Mouse (Mus musculus) gastrocnemius, adult 18-20 months (tissue): ENCODE data around the gene Lyrm7. TPM values are rescaled to one million over a fixed set of nuclear protein-coding genes. Genes with fewer than 3 reads are reported as not detected.

ENCODE experiments used
- DNase-seq: peaks from one replicate; pipeline ENCODE4 v3.0.0; 2021; ENCODE audit warnings: low spot score
- total RNA-seq, 2 experiments: library from RNA; stranded (reverse); gene quantifications; 2 replicates each; pipeline ENCODE4 v1.2.3; 2021

The Lyrm7 gene
- total RNA-seq, 2 experiments from 2014 or later = 18.6 to 19.1 TPM

- DNase-seq = no peak
These were observed 10.6 kb downstream of the Lyrm7 start for GRCm38 (mm10) chr11:54849961-54850758.

GRCm38 (mm10) chr11:54845470-54846442 lies 15.0 kb downstream of the Lyrm7 start:
- no peak for DNase-seq

- DNase-seq = no peak
These were observed 15.8 kb downstream of the Lyrm7 start for GRCm38 (mm10) chr11:54844959-54845358.

GRCm38 (mm10) chr11:54844424-54844823 lies 16.3 kb downstream of the Lyrm7 start:
- DNase-seq = no peak

GRCm38 (mm10) chr11:54840891-54841290 lies 19.8 kb downstream of the Lyrm7 start:
- DNase-seq = no peak

GRCm38 (mm10) chr11:54839696-54840095 lies 21.0 kb downstream of the Lyrm7 start:
- DNase-seq = no peak

- DNase-seq = peak; percentile 53
These were observed 24.6 kb downstream of the Lyrm7 start for GRCm38 (mm10) chr11:54836106-54836505.

GRCm38 (mm10) chr11:54834596-54834995 lies 26.1 kb downstream of the Lyrm7 start:
- DNase-seq = no peak

- DNase-seq = no peak
These were observed 26.9 kb downstream of the Lyrm7 start for GRCm38 (mm10) chr11:54833833-54834232.

GRCm38 (mm10) chr11:54826819-54827218 lies 33.9 kb downstream of the Lyrm7 start:
- DNase-seq = no peak

- DNase-seq = no peak
These were observed 34.9 kb downstream of the Lyrm7 start for GRCm38 (mm10) chr11:54825774-54826173.

- DNase-seq = no peak
These were observed 37.2 kb downstream of the Lyrm7 start for GRCm38 (mm10) chr11:54823467-54823866.

GRCm38 (mm10) chr11:54819489-54819888 lies 41.2 kb downstream of the Lyrm7 start:
- no peak for DNase-seq

GRCm38 (mm10) chr11:54817449-54817848 lies 43.3 kb downstream of the Lyrm7 start:
- DNase-seq = no peak

- DNase-seq = no peak
These were observed 45.1 kb downstream of the Lyrm7 start for GRCm38 (mm10) chr11:54815659-54816058.

- DNase-seq = no peak
These were observed 47.8 kb downstream of the Lyrm7 start for GRCm38 (mm10) chr11:54812812-54813516.

GRCm38 (mm10) chr11:54812314-54812713 lies 48.4 kb downstream of the Lyrm7 start:
- no peak for DNase-seq

GRCm38 (mm10) chr11:54811054-54811453 lies 49.7 kb downstream of the Lyrm7 start:
- no peak for DNase-seq

GRCm38 (mm10) chr11:54809582-54809981 lies 51.1 kb downstream of the Lyrm7 start:
- DNase-seq = no peak

GRCm38 (mm10) chr11:54808177-54808576 lies 52.5 kb downstream of the Lyrm7 start:
- DNase-seq = no peak

- DNase-seq = no peak
These were observed 53.0 kb downstream of the Lyrm7 start for GRCm38 (mm10) chr11:54807669-54808068.

GRCm38 (mm10) chr11:54806891-54807290 lies 53.8 kb downstream of the Lyrm7 start:
- no peak for DNase-seq
